Mouse (Mus musculus) embryonic fibroblast, embryonic 13.5 days (primary cell): ENCODE data around the gene Zfp78.

ENCODE experiments used
- CTCF ChIP-seq: IDR thresholded peaks from 2 replicates; pipeline ENCODE4 v1.5.1; 2011; ENCODE audit warnings: mild to moderate bottlenecking, control low read depth, low read length, moderate library complexity, borderline replicate concordance; ENCODE audit not compliant: insufficient read depth
- POLR2A ChIP-seq: IDR thresholded peaks from 2 replicates; pipeline ENCODE4 v1.6.1; 2011; ENCODE audit warnings: low read depth, mild to moderate bottlenecking, control low read depth, low read length, moderate library complexity

- no peak for TF ChIP-seq POLR2A
- no peak for TF ChIP-seq CTCF
These were observed 51.8 kb downstream of the Zfp78 start for GRCm38 (mm10) chr7:6414626-6415441.
